Mouse (Mus musculus): ENCODE results near the gene Rnpepl1. TPM values are rescaled to one million over a fixed set of nuclear protein-coding genes. Genes with fewer than 3 reads are reported as not detected.
"Not testable (repeated sequence)": the region's sequence is repeated elsewhere in the genome, so short reads cannot be mapped to it uniquely, and the experiment has no call there.

The Rnpepl1 gene
- total RNA-seq, 2 experiments from 2014 or later, result 33.9 to 47.9 TPM

DNA sequence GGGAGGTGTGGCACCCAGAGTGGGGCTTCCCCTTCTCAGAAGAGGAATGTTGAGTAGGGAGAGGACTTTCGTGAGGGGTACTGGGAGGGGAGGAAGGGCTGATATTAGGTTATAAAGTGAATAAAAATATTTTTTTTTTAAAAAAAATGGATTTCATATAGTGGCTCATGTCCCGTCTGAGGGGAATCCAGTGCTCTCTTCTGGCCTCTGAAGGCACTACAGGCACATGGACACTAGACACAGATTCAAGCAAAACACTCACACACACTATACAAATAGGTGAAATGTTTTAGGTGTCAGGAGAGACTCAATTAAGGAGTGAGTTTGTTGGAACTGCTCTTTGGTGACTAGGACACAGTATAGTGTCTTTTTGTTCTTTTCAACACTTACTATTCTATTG, 25.4 kb downstream of the Rnpepl1 start:
- DNase-seq (ENCODE audit: extremely low spot score in 1 of 2, low spot score in 1 of 2), result no peak

DNA sequence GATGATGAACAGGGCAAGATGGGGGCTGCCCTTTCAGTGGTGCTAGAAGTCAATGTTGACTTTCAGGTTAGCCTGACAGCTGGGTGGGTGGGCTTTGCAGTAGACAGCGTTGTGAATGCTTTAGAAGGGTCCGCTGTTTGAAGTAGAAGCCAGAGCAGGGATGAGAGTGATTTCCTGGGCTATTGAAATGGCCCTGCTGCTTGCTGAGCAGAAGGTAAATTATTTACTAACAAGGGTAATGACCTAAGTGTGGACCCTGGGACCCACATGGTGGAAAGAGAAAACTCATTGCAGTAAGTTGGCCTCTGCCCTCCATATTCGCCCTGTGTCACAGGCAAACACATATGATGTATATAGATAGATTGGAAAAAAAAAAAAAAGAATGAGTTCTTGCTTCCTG, 25.9 kb downstream of the Rnpepl1 start:
- DNase-seq (ENCODE audit: extremely low spot score in 1 of 2, low spot score in 1 of 2), result no peak

DNA sequence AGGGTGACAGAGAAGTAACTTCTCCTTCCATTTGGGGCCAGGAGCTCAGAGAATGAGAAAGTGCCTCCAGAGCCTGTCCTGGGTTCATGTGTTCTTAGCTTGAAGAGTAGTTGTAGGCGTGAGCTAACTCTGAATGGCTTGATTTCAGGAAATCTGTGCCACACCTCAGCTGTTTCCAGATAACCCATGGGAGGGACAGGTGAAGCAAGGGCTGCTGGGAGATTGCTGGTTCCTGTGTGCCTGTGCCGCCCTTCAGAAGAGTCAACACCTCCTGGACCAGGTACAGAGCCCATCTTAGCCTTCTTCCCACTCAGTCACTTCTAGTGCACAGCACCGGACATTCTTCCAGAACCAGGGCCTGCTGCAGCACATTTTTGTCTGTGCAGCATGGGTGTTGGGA, 27.2 kb downstream of the Rnpepl1 start:
- DNase-seq (ENCODE audit: extremely low spot score in 1 of 2, low spot score in 1 of 2), result no peak

DNA sequence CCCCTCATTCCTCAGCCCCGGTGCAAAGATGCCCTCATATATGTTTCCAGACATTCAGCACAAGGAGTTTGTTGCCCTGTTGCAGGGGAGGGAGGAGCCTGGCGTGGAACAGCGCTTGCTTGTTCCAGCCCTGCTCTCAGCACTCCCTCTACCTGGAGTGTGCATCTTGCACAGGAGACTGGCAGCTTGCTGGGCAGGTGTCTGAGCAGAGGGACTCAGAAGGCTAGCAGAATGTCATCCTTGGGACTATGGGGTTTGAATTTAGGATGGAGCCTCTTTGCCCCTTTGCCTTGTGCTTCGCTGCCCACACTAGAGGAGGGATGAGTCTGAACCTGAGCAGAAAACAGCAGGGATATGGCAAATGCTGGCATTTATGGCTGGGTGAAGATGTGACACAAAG, 29.2 kb downstream of the Rnpepl1 start:
- DNase-seq (ENCODE audit: extremely low spot score in 1 of 2, low spot score in 1 of 2), result no peak

DNA sequence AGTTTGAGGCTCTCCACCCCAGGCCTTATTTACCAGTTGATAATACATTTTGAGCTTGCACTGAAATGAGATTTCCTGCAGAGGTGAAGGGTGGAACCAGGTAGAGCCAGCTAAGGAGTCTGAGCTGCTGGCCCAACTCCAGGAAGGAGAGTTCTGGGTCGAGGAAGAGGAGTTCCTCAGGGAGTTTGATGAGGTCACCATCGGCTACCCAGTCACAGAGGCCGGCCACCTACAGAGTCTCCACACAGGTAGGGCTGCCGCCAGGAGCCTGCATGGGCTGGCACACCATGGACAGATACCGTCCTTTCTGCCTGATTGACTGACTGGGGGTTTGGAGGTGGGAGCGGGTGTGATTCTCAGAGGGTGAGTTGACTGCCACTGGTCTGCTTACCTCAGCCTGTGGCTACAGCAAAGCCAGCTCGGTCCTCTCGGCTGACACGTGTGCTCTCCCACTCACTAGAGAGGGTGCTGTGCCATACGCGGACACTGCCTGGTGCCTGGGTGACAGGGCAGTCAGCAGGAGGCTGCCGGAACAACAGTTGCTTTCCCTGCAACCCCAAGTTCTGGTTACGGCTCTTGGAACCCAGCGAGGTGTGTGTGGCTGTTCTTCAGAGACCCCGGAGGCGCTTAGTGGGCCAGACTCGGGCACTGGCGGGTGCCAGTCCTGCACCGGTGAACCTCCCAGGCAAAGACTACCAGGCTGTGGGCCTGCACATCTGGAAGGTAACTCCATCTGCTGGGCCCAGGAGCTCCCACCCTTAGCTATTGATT, 32.8 kb downstream of the Rnpepl1 start:
- DNase-seq (ENCODE audit: extremely low spot score in 1 of 2, low spot score in 1 of 2), result no peak

DNA sequence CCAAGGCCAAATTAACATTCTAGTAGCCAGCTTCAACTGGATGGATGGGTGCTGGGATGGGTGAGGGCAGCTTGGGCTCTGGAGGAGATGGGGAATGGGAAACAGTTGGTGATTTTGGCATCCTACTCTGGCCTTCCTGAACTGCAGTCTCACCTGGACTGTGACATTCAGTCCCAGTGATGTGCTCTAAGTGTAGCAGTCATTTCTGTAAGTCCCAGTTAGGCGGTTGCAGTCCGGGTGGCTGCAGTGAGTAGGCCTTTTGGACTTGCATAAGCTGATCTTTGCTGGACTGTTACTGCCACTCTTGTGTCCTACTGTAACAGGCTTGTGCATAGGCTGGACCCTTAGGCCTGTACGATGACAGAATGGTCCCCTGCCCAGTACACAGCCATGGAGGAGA, 37.4 kb downstream of the Rnpepl1 start:
- no peak for DNase-seq (ENCODE audit: extremely low spot score in 1 of 2, low spot score in 1 of 2)

DNA sequence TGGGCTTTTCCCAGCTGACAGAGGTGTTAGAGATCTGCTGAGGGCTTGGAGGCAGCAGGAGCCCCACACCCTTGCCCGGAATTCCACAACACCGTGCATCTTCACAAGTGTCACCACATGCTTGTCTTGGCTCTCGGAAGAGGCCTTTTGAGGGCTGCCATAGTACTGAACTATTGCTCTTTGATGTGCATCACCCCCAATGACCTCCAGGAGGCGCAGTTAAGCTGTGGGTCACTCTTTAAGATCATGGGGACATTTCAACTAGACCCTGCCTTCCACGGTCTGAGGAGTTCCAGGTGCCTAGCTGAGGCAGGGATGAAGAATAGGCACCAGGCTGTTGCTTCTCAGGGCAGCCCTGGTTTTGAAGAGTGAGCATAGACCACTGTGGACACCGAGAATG, 38.8 kb downstream of the Rnpepl1 start:
- no peak for DNase-seq (ENCODE audit: extremely low spot score in 1 of 2, low spot score in 1 of 2)

DNA sequence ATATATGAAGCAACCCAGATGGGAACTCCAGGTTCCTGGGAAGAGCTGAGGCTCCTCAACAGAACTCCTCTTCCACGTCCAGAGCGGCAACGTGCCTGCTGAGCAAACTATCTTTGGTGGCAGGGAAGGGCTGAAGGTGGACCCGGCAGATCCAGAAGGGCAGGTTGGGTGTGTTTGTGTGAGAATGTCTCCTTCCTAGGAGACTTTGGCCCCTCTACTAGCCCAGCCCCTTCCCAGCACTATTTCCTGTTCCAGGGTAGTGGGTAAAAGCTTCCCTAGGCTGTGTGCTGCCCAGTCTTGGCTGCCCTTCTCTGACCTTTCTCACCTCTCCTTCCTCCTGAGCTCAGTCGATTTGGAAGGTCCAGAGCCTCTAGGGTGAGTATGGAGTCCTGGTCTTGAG, 40.0 kb downstream of the Rnpepl1 start, which contains the start of gene Gpr35:
Gpr35 (plus strand) TSS at position 259 of the 400 bp plus-strand sequence.
- DNase-seq (ENCODE audit: extremely low spot score in 1 of 2, low spot score in 1 of 2), result no peak

DNA sequence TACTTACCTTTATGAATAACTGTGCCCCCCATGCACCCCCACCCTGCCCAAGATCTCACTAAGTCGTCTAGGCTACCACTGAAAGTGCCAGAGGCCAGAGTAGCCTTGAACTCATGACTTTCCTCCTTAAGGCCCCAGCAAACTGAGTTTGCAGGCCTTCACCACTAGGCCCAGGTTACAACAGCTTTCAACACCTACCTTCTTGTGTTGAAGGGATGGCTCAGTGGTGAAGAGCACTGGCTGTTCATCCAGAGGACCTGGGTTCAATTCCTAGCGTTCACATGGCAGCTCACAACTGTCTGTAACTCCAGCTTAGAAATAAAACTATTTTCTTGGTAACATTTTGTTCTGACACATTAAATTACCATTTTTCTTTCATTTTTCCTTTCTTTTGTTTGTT, 43.1 kb downstream of the Rnpepl1 start:
- no peak for DNase-seq (ENCODE audit: extremely low spot score in 1 of 2, low spot score in 1 of 2)

DNA sequence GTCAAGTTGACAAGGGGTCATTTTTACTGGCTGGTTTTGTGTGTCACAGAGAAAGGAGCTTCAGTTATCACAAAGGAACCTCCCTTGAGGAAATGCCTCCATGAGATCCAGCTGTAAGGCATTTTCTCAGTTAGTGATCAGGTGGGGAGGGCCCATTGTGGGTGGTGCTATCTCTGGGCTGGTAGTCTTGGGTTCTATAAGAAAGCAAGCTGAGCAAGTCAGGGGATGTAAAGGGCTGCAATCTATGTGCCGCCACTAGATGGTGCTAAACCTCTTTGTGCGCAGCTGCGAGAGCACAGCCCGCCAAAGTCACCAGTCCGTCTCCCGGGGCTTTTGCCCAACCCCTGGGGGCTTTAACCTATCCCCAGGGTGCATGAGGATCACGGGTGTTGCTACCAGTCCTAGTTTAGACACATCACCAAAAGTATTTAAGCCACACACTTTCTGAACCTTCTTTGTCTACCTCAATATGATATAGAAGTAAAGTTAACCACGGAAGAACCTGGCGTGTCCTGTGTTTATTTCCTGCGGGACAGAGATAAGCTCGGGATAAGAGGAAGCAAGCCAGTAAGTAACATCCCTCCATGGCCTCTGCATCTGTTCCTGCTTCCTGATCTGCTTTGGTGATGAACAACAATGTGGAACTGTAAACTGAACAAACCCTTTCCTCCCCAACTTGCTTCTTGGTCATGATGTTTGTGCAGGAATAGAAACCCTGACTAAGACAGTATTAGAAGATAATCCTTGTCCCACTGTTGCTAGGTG, 46.2 kb downstream of the Rnpepl1 start:
- DNase-seq (ENCODE audit: extremely low spot score in 1 of 2, low spot score in 1 of 2), result peak; percentile 71 to 73

DNA sequence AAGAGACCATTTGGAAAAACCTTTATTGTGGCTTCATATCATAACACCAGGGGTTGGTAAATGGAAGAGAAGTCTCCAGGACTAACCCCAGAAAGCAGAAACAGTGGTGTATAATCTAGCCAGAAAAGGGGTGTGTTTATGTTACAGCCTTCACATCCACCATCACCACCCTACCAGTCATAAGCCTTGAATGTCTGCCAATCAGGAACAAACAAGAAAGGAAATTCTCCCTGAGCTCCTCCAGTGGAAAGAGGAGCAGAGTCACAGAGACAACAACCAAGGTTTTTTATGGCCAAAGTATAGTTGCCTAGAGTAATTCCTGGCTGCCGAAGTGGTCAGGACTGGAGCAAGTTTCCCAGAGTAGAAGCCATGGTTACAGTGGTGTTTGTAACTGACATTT, 48.4 kb downstream of the Rnpepl1 start:
- DNase-seq (ENCODE audit: extremely low spot score in 1 of 2, low spot score in 1 of 2), result no peak

DNA sequence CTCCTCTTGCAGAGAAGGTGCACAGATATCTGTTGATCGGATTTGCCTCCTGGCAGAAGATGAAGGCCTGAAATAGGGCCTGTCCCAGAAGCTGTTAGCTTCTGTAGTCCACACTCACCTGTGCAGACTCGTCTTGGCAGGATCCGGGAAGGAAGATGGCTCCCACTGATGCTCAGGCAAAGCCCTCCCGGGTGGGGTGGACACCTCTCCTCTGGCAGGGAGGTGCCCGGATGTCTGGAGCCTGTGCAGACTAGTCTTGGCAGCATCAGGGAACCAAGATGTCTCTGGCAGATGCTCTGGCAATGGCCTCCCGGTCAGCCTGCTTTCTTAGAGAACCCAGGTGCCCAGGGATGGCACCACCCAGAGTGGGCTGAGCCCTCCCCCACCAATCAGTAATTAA, 60.2 kb downstream of the Rnpepl1 start:
- DNase-seq (ENCODE audit: extremely low spot score in 1 of 2, low spot score in 1 of 2), result not testable (repeated sequence)

DNA sequence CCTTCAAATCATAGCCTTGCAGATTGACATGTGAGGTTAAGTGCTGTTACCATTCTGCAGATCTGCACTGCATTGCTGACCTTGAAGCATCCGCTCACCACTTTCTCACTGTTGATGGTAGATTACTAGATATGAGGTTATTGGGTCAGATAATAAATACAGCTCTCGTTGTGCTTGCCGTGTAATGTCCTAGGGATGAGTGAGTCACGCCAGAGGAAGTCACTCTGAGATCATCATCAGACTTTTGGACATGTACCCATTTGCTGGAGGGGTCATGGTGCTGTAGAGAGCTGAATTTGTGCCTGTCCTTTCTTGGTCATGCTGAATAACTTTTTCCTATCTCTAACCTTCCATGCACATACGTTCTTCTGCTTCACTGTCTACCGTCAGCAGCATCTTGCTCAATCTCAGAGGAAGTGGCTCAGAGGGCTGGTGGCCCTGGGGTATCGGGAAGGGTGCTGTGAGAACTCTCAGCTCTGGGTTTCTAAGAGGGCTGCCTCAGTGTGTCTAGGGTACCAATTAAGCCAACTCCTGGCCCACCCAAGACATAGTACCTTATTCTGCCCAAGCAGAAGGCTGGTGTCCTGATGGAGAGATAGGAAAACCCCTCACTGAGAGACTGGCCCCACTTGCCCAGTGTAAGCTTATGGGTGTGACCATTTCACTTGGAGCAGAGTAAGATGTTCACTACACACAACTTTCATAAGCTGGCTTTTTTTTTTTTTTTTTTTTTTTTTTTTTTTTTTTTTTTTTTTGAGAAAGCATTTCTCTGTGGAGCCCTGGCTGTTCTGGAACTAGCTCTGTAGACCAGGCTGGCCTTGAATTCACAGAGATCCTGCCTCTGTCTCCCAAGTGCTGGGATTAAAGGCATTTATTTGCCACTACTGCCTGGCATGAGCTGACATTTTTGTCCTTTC, 61.6 kb downstream of the Rnpepl1 start:
- no peak for DNase-seq (ENCODE audit: extremely low spot score in 1 of 2, low spot score in 1 of 2)

DNA sequence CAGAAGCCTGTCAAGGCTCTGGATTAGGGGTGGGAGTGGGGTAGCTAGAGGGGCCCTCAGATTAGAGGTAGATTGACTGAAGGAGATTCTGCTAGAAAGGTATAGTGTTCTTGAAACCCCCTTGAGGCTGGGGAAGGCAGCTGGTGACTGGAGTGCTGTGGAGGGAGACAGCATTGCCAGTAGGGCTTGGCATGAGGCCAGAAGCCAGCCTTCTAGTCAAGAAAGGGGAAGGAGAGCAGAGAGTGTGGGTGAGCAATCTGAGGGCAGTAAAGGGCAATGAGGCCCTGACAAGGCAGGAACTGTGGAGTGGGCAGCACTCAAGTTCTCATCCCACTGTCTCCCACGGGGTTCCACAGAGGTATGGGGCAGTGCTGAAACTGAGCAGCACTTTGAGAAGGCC, 62.3 kb downstream of the Rnpepl1 start:
- DNase-seq (ENCODE audit: extremely low spot score in 1 of 2, low spot score in 1 of 2), result peak in 1 of 2 experiments; percentile 28

Other genes starting within 250 kb of the Rnpepl1 start
- 100 to 1,000 TPM; 144 to 149 TPM for gene Gpc1, start 79.1 kb upstream of the Rnpepl1 start, total RNA-seq (2021)
- gene Ankmy1, start 7.9 kb upstream of the Rnpepl1 start, total RNA-seq (2021), result under 1 TPM in 1 of 2 experiments, not detected in 1; 0.16 TPM
- 10 to 100 TPM; 12.8 to 13.0 TPM for gene Dusp28, start 3.8 kb upstream of the Rnpepl1 start, total RNA-seq (2021)
- gene Capn10, start 23.6 kb downstream of the Rnpepl1 start, total RNA-seq (2021), result 10 to 100 TPM; 40.8 to 49.5 TPM
- gene Gpr35, start 40.1 kb downstream of the Rnpepl1 start, total RNA-seq (2021), result under 1 TPM; 0.37 to 0.87 TPM
- gene Aqp12, start 95.6 kb downstream of the Rnpepl1 start, total RNA-seq (2021), result not detected
- 100 to 1,000 TPM; 592 to 639 TPM for gene Kif1a, start 191.2 kb downstream of the Rnpepl1 start, total RNA-seq (2021)
- gene Agxt, start 224.5 kb downstream of the Rnpepl1 start, total RNA-seq (2021), result not detected

All from layer of hippocampus, postnatal 25 days (tissue).